ENCODE assay signal across 27 mouse cellular contexts in genomic region chr13:52452291-52452690, GRCm38 (mm10).
DNase-seq lines count a peak whose midpoint lies in the region; ATAC-seq lines count a peak whose summit lies in the region.
"Had no signal": no experiment of that assay in that cellular context is flagged by ENCODE, and none has a peak within 500 bp of the region (broad histone marks: within the 10 kb centered on the region; RNA-seq: fewer than 3 reads in every experiment).

No protein-coding gene starts in this region.

- H3K27ac ChIP-seq in hindbrain, embryonic 11.5 days (ENCODE audit: low read depth, low read length): no peak overlapping the region
- no peak overlapping the region for H3K27ac ChIP-seq in hindbrain, embryonic 16.5 days (ENCODE audit: low read depth, low read length)
- no peak overlapping the region for H3K27ac ChIP-seq in midbrain, embryonic 10.5 days (replicated peaks)
- no peak overlapping the region for H3K27ac ChIP-seq in midbrain, embryonic 11.5 days (ENCODE audit: low read depth, low read length)
- H3K27ac ChIP-seq: forebrain, embryonic 10.5 days; gastrocnemius, adult 2 months; heart, embryonic 15.5 days; left cerebral cortex, adult 2 months; limb, embryonic 10.5 days; liver, embryonic 15.5 days; neural tube, embryonic 13.5 days; stomach, embryonic 15.5 days had no signal

- no peak overlapping the region for H3K4me3 ChIP-seq in hindbrain, embryonic 11.5 days (ENCODE audit: low read depth, low read length)
- no peak overlapping the region for H3K4me3 ChIP-seq in hindbrain, embryonic 16.5 days (ENCODE audit: low read length)
- H3K4me3 ChIP-seq in midbrain, embryonic 10.5 days: no peak overlapping the region
- no peak overlapping the region for H3K4me3 ChIP-seq in midbrain, embryonic 11.5 days (ENCODE audit: low read depth, low read length)
- H3K4me3 ChIP-seq: forebrain, embryonic 10.5 days; gastrocnemius, adult 2 months; heart, embryonic 15.5 days; left cerebral cortex, adult 2 months; limb, embryonic 10.5 days; liver, embryonic 15.5 days; myocyte; neural tube, embryonic 13.5 days; stomach, embryonic 15.5 days had no signal

- H3K9ac ChIP-seq in hindbrain, embryonic 11.5 days (ENCODE audit: low read depth, low read length): no peak overlapping the region
- H3K9ac ChIP-seq in hindbrain, embryonic 16.5 days (ENCODE audit: low read depth, low read length): no peak overlapping the region
- no peak overlapping the region for H3K9ac ChIP-seq in midbrain, embryonic 11.5 days (ENCODE audit: low read length)
- H3K9ac ChIP-seq: heart, embryonic 15.5 days; liver, embryonic 15.5 days; neural tube, embryonic 13.5 days; stomach, embryonic 15.5 days had no signal

- H3K4me1 ChIP-seq in hindbrain, embryonic 11.5 days (replicated peaks; ENCODE audit: control insufficient read depth, insufficient read depth, low read length): no peaks in the 10 kb centered on the region
- H3K4me1 ChIP-seq in hindbrain, embryonic 16.5 days (ENCODE audit: control insufficient read depth, insufficient read depth, low read depth, low read length): peaks cover 3% of the 10 kb centered on the region; the same call in 1 of the 2 replicates
- H3K4me1 ChIP-seq in midbrain, embryonic 10.5 days: peaks cover 13% of the 10 kb centered on the region
- no peaks in the 10 kb centered on the region for H3K4me1 ChIP-seq in midbrain, embryonic 11.5 days (ENCODE audit: control insufficient read depth, insufficient read depth, low read length)
- H3K4me1 ChIP-seq: liver, embryonic 15.5 days; stomach, embryonic 15.5 days had no signal

- no peaks in the 10 kb centered on the region for H3K36me3 ChIP-seq in hindbrain, embryonic 11.5 days (ENCODE audit: control insufficient read depth, insufficient read depth, low read length)
- H3K36me3 ChIP-seq in hindbrain, embryonic 16.5 days (ENCODE audit: control insufficient read depth, insufficient read depth, low read length): no peaks in the 10 kb centered on the region
- no peaks in the 10 kb centered on the region for H3K36me3 ChIP-seq in midbrain, embryonic 10.5 days
- H3K36me3 ChIP-seq in midbrain, embryonic 11.5 days (ENCODE audit: control insufficient read depth, insufficient read depth, low read length): no peaks in the 10 kb centered on the region
- H3K36me3 ChIP-seq: forebrain, embryonic 10.5 days; heart, embryonic 15.5 days; limb, embryonic 10.5 days; liver, embryonic 15.5 days; neural tube, embryonic 13.5 days; stomach, embryonic 15.5 days had no signal

- 47% methylated on average over 4 of the region's 4 CpGs for WGBS in hindbrain, embryonic 11.5 days
- WGBS in hindbrain, embryonic 16.5 days: 38% methylated on average over 4 of the region's 4 CpGs
- 65% methylated on average over 4 of the region's 4 CpGs for WGBS in midbrain, embryonic 10.5 days
- WGBS in midbrain, embryonic 11.5 days: 47% methylated on average over 4 of the region's 4 CpGs

- no peaks in the 10 kb centered on the region for H3K27me3 ChIP-seq in hindbrain, embryonic 11.5 days (ENCODE audit: control insufficient read depth, insufficient read depth, low read length)
- no peaks in the 10 kb centered on the region for H3K27me3 ChIP-seq in hindbrain, embryonic 16.5 days (replicated peaks; ENCODE audit: control insufficient read depth, insufficient read depth, low read length)
- no peaks in the 10 kb centered on the region; the same call in 1 of the 2 replicates for H3K27me3 ChIP-seq in midbrain, embryonic 10.5 days (ENCODE audit: low read depth, poor library complexity, severe bottlenecking)
- H3K27me3 ChIP-seq in midbrain, embryonic 11.5 days (ENCODE audit: control insufficient read depth, insufficient read depth, low read length): no peaks in the 10 kb centered on the region
- H3K27me3 ChIP-seq: heart, embryonic 15.5 days; liver, embryonic 15.5 days; neural tube, embryonic 13.5 days; stomach, embryonic 15.5 days had no signal

- H3K9me3 ChIP-seq in hindbrain, embryonic 11.5 days (ENCODE audit: control insufficient read depth, low read length): no peaks in the 10 kb centered on the region
- no peaks in the 10 kb centered on the region for H3K9me3 ChIP-seq in hindbrain, embryonic 16.5 days (ENCODE audit: control insufficient read depth, low read length)
- no peaks in the 10 kb centered on the region for H3K9me3 ChIP-seq in midbrain, embryonic 10.5 days (replicated peaks)
- H3K9me3 ChIP-seq in midbrain, embryonic 11.5 days (ENCODE audit: control insufficient read depth, low read length): no peaks in the 10 kb centered on the region
- H3K9me3 ChIP-seq: forebrain, embryonic 10.5 days; heart, embryonic 15.5 days; limb, embryonic 10.5 days; liver, embryonic 15.5 days; neural tube, embryonic 13.5 days; stomach, embryonic 15.5 days had no signal

- peak; percentile 34 to 49 for DNase-seq in cerebellum, postnatal 14 days
- DNase-seq in cerebellum, adult 11-12 months: no peak
- DNase-seq in hindbrain, embryonic 11.5 days (ENCODE audit: low spot score): peak; percentile 23
- peak; percentile 18 for DNase-seq in midbrain, embryonic 10.5 days (ENCODE audit: low spot score)
- no peak for DNase-seq in midbrain, embryonic 11.5 days (ENCODE audit: low spot score, missing footprints)
- DNase-seq: adrenal gland, postnatal 10 days; cerebellum, adult 9-10 months; gastrocnemius, adult 2 months; heart, postnatal 36 days; kidney, adult 2 months; kidney, postnatal 10 days; liver; midbrain, embryonic 14.5 days; retina, postnatal 1 day; right cerebral cortex, postnatal 4 days; thymus, postnatal 25 days had no signal

- ATAC-seq in hindbrain, embryonic 11.5 days (ENCODE audit: low FRiP score): no peak
- no peak for ATAC-seq in hindbrain, embryonic 16.5 days
- no peak for ATAC-seq in midbrain, embryonic 11.5 days (ENCODE audit: low FRiP score)
- ATAC-seq in erythroid progenitor cell, adult 5-6 weeks (replicated peaks; ENCODE audit: low FRiP score, poor library complexity, severe bottlenecking): no peak
- ATAC-seq: inflammation-experienced regulatory T-cells, adult 6 months had no signal

- H3K4me2 ChIP-seq in hindbrain, embryonic 11.5 days (replicated peaks; ENCODE audit: low read depth, low read length): no peak overlapping the region
- H3K4me2 ChIP-seq in hindbrain, embryonic 16.5 days (ENCODE audit: low read length): no peak overlapping the region
- H3K4me2 ChIP-seq in midbrain, embryonic 11.5 days: no peak overlapping the region
- H3K4me2 ChIP-seq: liver, embryonic 15.5 days; neural tube, embryonic 13.5 days; stomach, embryonic 15.5 days had no signal

Comparison
In these comparisons a context has a peak if more than half of its experiments do, and no peak if none do; other contexts are left out.
1. DNase-seq: peak in cerebellum, postnatal 14 days (2 of 2), hindbrain, embryonic 11.5 days (single experiment) and midbrain, embryonic 10.5 days (single experiment); none in cerebellum, adult 11-12 months (single experiment) and midbrain, embryonic 11.5 days (single experiment).